Mouse (Mus musculus) ES-Bruce4 (cell line): ENCODE data around the gene Capn15.

Experiments used
- CTCF ChIP-seq: IDR thresholded peaks from one replicate; pipeline ENCODE4 v1.8.1; 2011; ENCODE audit warnings: low read depth, low read length
- EP300 ChIP-seq: IDR thresholded peaks from 2 replicates; pipeline ENCODE4 v1.6.1; 2011; ENCODE audit warnings: low read depth, low read length; ENCODE audit not compliant: insufficient read depth
- POLR2A ChIP-seq: IDR thresholded peaks from one replicate; pipeline ENCODE4 v1.8.1; 2011; ENCODE audit warnings: low read length; ENCODE audit not compliant: insufficient read depth

DNA sequence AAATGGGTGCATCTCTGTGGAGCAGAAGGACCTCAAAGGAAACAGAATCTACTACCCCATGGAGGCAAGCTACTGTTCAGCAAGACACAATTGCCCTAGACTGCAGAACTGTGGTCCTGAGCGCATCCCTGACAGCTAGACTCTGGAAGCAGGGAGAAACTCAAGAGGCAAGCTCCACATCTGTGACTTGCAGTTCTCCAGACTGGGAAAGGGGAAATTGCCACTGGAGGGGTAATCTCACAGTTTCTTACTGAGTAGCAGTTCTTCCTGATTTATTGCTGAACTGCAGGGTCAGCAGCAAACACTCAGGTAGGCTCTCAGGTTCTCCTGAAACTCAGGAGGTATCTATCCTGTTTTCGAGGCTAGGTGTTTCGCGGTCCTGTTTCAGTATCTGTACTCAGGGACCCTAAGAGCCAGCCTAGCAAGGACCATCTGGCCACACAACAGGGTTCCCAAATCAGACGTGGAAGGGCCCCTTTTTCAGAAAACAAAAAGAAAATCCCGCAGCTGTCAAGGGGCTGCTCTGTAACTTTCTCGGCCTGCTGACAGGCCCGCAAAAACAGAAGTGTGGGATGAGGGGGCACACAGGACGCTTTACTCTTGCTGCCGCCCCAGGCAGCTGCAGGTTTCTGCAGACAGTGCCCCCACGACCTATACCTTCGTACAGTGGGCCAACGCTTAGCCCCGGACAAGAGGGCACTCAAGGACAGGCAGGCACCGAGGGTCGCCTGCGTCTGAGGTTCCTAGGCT, 865 bp downstream of the Capn15 start:
- TF ChIP-seq CTCF = no peak
- TF ChIP-seq POLR2A = no peak
- no peak for TF ChIP-seq EP300
